Mouse (Mus musculus) liver, postnatal 0 days (tissue): ENCODE measurements at regions not wholly inside any gene's neighbourhood (a gene's known extent, or its start where the extent isn't known, plus 50 kb on each side); places are given as distances from the start of the nearest gene placed in this dataset.

ENCODE experiments used
- CTCF ChIP-seq: sonication (generic); IDR thresholded peaks from 2 replicates; pipeline ENCODE4 v1.5.1; 2016; ENCODE audit warnings: antibody characterized with exemption, low read depth
- EP300 ChIP-seq: IDR thresholded peaks from 2 replicates; pipeline ENCODE4 v1.6.1; 2016; ENCODE audit warnings: antibody characterized with exemption, low read depth, mild to moderate bottlenecking

DNA sequence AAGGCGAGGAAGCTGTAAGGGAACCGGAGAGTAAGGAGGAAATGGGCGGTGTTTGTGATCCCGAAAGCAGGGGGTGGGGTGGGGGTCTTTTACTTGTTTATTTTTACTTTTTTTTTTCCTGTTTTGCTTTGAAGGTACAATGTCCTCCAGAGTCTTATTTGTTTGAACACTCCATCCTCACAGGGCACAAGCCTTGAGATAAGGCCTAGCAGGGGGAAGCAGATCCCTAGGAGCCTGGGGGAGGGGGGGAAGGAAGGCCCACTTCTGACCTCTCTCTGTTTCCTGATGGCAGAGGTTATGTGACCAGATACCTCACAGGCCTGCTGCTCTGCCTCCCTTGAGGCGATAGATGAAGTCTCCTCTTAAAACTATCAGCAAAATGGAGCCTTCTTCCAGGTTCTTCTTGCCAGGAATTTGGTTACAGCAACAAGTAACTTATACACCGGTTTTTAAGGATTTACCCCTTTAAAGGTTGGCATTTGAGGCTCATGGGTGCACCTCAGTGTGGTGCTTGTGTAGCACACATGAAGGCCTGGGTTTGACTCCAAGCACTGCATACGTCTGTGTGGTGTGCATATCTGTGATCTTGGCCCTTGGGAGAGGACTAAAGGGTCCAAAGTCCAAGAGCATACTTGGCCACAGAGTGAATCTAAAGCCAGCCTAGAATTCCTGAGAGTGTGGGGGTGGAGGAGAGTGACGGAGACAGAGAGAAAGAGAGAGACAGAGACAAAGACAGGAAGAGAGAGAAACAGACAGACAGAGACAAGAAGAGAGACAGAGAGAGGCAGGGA is 64.8 kb upstream of the Mef2a start:
- TF ChIP-seq CTCF (no peak), EP300 (no peak)
